Mouse (Mus musculus) lung, postnatal 14 days (tissue): ENCODE measurements around the gene Rhoh.

Experiments used
- DNase-seq: peaks from one replicate; pipeline ENCODE4 v3.0.0; 2021

Rhoh gene

GRCm38 (mm10) chr5:65895764-65896163, 34.8 kb downstream of the Rhoh start:
- DNase-seq = no peak

GRCm38 (mm10) chr5:65897731-65898130, 36.7 kb downstream of the Rhoh start:
- DNase-seq = no peak

- DNase-seq = no peak
Observed at GRCm38 (mm10) chr5:65898683-65899082, 37.7 kb downstream of the Rhoh start.

- DNase-seq = no peak
Observed at GRCm38 (mm10) chr5:65900113-65900512, 39.1 kb downstream of the Rhoh start.

GRCm38 (mm10) chr5:65900862-65901265, 39.9 kb downstream of the Rhoh start:
- DNase-seq = peak; percentile 19

GRCm38 (mm10) chr5:65901868-65902418, 40.9 kb downstream of the Rhoh start:
- no peak for DNase-seq

GRCm38 (mm10) chr5:65902811-65903210, 41.8 kb downstream of the Rhoh start:
- DNase-seq = no peak

GRCm38 (mm10) chr5:65904476-65904875, 43.5 kb downstream of the Rhoh start:
- no peak for DNase-seq

GRCm38 (mm10) chr5:65908751-65909150, 47.7 kb downstream of the Rhoh start:
- no peak for DNase-seq

GRCm38 (mm10) chr5:65909321-65909720, 48.3 kb downstream of the Rhoh start:
- no peak for DNase-seq

GRCm38 (mm10) chr5:65910398-65910797, 49.4 kb downstream of the Rhoh start:
- DNase-seq = no peak

- DNase-seq = no peak
Observed at GRCm38 (mm10) chr5:65911676-65912075, 50.7 kb downstream of the Rhoh start.

GRCm38 (mm10) chr5:65912201-65912600, 51.2 kb downstream of the Rhoh start:
- DNase-seq = no peak

GRCm38 (mm10) chr5:65913126-65913525, 52.1 kb downstream of the Rhoh start:
- DNase-seq = no peak

GRCm38 (mm10) chr5:65914342-65914741, 53.3 kb downstream of the Rhoh start:
- DNase-seq = no peak

- DNase-seq = no peak
Observed at GRCm38 (mm10) chr5:65916930-65917329, 55.9 kb downstream of the Rhoh start.

- no peak for DNase-seq
Observed at GRCm38 (mm10) chr5:65918601-65919000, 57.6 kb downstream of the Rhoh start.

- DNase-seq = no peak
Observed at GRCm38 (mm10) chr5:65919326-65919725, 58.3 kb downstream of the Rhoh start.

- no peak for DNase-seq
Observed at GRCm38 (mm10) chr5:65919904-65920303, 58.9 kb downstream of the Rhoh start.

GRCm38 (mm10) chr5:65920701-65921426, 59.9 kb downstream of the Rhoh start:
- DNase-seq = no peak

- DNase-seq = no peak
Observed at GRCm38 (mm10) chr5:65921477-65922138, 60.6 kb downstream of the Rhoh start.

- no peak for DNase-seq
Observed at GRCm38 (mm10) chr5:65926666-65927065, 65.7 kb downstream of the Rhoh start.

- no peak for DNase-seq
Observed at GRCm38 (mm10) chr5:65929162-65929561, 68.1 kb downstream of the Rhoh start.

GRCm38 (mm10) chr5:65930171-65930570, 69.2 kb downstream of the Rhoh start:
- DNase-seq = no peak
